Mouse (Mus musculus) bone marrow macrophage, adult 2 months (primary cell): Measurements from ENCODE around the gene Epm2aip1.

Experiments used
- CTCF ChIP-seq: IDR thresholded peaks from 2 replicates; pipeline ENCODE4 v1.5.1; 2012; ENCODE audit warnings: low read depth, mild to moderate bottlenecking, low read length, moderate library complexity
- POLR2A ChIP-seq: IDR thresholded peaks from 2 replicates; pipeline ENCODE4 v1.6.1; 2012; ENCODE audit warnings: mild to moderate bottlenecking, low read depth, low read length, borderline replicate concordance

- TF ChIP-seq CTCF (no peak), POLR2A (no peak)
Measured at GRCm38 (mm10) chr9:111290539-111291100, 18.9 kb downstream of the Epm2aip1 start.
